Mouse (Mus musculus) cerebellum, adult 18-20 months (tissue): ENCODE results near the gene Ppm1f.
"Not testable (repeated sequence)": the region's sequence is repeated elsewhere in the genome, so short reads cannot be mapped to it uniquely, and the experiment has no call there.

Experiments used
- DNase-seq, 2 experiments: peaks; one replicate each; pipeline ENCODE4 v3.0.0; 2021

Gene Ppm1f

DNA sequence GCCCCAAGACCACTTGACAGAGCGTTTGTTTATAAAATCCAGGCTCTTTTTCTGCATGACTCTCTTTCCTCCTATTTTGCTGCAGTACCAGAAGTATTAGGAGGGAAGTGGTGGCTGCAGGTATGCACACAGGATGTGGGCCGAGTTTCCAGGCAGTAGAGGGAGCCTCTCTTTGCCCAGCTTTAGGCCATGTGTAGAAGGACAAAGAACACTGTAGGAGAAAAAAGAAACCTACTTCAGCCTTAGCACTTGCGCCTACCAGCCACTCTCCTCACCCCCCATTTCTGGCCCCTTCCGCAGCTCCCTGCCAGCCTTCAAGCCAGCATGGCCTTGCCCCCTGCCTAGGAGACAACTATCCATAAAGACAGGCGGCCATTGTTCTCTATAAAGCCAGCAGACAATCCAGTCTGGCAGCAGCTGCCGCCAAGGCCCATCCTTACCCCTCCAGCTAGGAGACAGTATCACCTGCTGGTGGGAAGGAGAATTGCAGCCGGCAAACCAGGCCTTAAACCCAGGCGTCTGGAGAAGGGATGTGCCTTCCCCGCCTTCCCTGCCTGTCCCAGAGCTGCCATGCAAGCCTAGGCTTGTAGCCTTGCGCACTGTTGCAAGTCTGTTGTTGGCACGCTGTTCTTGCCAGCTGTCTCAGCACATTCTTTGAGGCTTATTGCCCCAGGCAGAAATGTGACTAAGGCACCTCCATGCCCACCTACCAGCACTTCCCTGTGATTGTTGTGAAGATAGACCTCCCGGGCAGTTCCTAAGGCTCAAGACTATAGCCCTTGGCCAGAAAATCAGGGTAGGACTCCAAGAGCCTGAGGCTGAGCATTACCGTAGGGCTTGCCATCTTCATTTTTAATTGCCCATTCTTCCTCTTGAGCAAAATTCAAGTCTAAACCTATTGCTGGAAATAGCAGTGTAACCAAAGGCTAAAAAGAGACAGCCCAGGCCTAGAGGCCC, 15.7 kb downstream of the Ppm1f start:
- DNase-seq, result peak; percentile 71 to 80

DNA sequence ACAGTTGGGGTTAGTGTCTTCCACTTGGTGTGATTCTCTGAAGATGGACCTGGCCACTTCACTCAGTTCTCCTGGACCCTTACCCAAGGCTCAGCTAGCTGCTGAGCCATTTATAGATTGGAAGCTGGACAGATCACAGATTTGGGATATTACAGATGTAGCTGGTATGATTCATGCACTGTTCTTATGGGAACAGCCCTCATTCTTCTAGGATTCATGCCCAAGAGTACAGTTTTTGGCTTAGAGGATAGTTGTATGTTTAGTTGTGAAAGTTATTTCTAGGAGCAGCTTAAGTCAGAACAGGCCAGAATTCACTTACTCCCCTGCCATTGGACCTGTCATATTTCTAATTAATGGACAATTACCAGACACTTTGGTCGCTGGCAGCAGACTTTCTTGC, 17.2 kb downstream of the Ppm1f start:
- DNase-seq, result no peak

- DNase-seq, result no peak
Observed at GRCm38 (mm10) chr16:16918441-16919117, 22.3 kb downstream of the Ppm1f start.

GRCm38 (mm10) chr16:16921021-16921435, 24.8 kb downstream of the Ppm1f start:
- DNase-seq, result peak; percentile 48 to 53

DNA sequence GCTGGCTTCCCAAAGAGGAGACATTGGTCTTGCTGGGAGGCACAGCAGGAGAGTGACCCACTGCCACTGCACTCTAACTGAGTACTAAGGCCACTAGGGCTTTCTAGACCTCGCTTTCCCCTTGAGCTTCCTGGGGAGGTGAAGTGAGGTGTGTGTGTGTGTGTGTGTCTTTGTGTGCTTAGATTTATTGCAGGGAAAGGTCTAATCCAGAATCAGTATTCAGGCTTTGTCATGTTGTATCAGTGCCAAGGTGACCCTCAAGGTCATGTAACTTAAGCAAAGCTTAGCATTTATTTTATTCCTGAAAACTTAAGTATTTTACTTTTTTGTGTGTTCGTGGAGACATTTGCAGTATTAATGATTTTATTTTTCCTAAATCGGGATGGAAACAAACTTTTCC, 28.2 kb downstream of the Ppm1f start:
- no peak for DNase-seq

GRCm38 (mm10) chr16:16926536-16926935, 30.3 kb downstream of the Ppm1f start:
- no peak for DNase-seq

GRCm38 (mm10) chr16:16928908-16929307, 32.6 kb downstream of the Ppm1f start:
- DNase-seq, result not testable (repeated sequence)

DNA sequence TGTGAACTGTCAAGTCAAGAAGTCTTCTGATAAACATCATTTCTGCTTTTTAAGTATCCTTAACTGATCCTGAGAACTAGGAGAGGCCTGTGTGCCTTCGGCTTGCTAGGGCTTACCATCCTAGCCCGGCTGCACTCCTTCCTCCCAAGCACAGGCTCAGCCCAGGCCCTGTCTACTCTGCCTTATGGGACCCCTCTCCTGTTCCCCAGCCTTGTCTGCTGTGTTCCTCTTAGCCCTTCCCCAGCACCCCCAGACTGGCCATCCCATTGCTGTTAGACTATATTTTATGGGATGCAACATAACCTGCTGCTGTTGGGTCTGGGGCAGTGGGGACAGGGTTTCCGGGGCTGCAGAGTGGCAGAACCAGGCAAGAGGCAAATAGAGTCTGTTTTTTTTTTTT, 34.1 kb downstream of the Ppm1f start:
- no peak for DNase-seq

- no peak for DNase-seq
Observed at GRCm38 (mm10) chr16:16930810-16931296, 34.6 kb downstream of the Ppm1f start.

DNA sequence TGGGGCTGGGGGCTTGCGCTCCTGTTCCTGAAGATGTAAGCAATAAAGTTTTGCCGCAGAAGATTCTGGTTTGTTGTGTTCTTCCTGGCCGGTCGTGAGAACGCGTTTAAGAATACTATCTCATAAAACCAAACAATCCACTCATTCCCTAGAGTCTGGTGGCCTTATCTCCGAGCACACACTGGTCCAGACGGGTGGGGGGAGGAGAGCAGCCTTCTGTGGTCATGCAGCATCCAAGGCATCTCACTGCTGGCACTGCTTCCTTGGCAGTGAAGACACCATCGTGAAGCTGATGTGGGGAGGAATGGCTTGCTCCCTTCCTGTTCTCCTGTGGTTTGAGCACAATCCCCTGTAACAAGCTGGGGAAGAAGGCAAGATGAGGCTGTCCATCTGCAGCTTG, 43.3 kb downstream of the Ppm1f start:
- no peak for DNase-seq

GRCm38 (mm10) chr16:16941078-16941477, 44.8 kb downstream of the Ppm1f start:
- DNase-seq, result no peak

DNA sequence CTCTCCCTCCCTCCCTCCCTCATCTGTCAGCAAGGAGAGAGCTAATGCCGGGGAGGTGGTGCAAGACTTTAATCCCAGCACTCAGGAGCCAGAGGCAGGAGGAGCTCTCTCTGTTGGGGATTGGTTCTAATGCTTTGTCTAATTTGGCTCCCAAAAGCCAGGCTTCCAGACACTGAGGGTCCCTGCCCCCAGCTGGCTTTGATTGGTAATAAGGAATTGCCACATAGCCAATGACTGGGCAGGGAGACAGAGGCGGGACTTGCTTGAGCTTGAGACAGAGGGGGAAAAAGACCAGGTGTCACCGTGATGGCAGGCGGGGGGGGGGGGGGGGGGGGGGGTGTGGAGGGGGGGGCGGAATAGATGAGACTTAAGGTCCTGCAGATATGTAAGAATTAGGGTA, 62.3 kb downstream of the Ppm1f start:
- DNase-seq, result no peak

GRCm38 (mm10) chr16:16959907-16960306, 63.6 kb downstream of the Ppm1f start:
- no peak for DNase-seq

DNA sequence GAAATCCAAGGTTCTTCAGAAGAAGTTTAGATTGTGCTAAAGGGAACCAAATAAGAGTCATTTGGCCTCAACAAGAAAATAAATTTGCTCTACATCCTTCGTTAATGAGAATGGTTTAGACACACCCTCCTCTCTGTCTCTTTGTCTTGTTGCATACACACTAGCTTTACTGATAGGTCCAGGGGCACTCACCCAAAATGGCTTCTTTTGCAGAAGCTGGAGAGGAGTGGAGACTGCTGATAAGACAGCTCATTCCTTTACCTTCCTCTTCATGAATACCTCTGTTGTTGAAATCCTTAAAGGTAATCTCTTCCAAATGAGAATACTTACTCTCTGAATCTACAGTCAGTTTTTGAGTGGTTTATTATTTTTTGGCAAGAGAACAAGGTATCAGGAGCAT, 68.9 kb downstream of the Ppm1f start:
- no peak for DNase-seq

- no peak for DNase-seq
Observed at GRCm38 (mm10) chr16:16966290-16966689, 70.0 kb downstream of the Ppm1f start.
